Mouse (Mus musculus) lung, postnatal 0 days (tissue): ENCODE measurements around the gene Ccn6. TPM values are rescaled to one million over a fixed set of nuclear protein-coding genes. Genes with fewer than 3 reads are reported as not detected.

Experiments used
- ATAC-seq: fragments of 200-750 bp; cut with Nextera tagmentation; 2 replicates; pipeline ENCODE4 v1.8.0; 2017; ENCODE audit warnings: moderate library complexity
- DNase-seq: peaks from one replicate; pipeline ENCODE4 v3.0.0-alpha.2; 2016; ENCODE audit warnings: low spot score
- H3K27ac ChIP-seq: fragments of 300-500 bp; sonication (generic); 2 replicates; pipeline ENCODE4 v1.5.1; 2014; ENCODE audit warnings: antibody characterized with exemption, mild to moderate bottlenecking, low read length, mixed read lengths
- H3K27me3 ChIP-seq: fragments of 300-500 bp; sonication (generic); replicated peaks from 2 replicates; pipeline ENCODE4 v1.6.1; 2014; ENCODE audit warnings: low read length, mixed read lengths; ENCODE audit not compliant: insufficient read depth
- H3K36me3 ChIP-seq: fragments of 300-500 bp; sonication (generic); 2 replicates; pipeline ENCODE4 v1.6.1; 2014; ENCODE audit warnings: low read length, mixed read lengths; ENCODE audit not compliant: insufficient read depth
- H3K4me1 ChIP-seq: fragments of 300-500 bp; sonication (generic); 2 replicates; pipeline ENCODE4 v1.6.1; 2014; ENCODE audit warnings: antibody characterized with exemption, low read depth, low read length, mixed read lengths; ENCODE audit not compliant: insufficient read depth
- H3K4me2 ChIP-seq: fragments of 300-500 bp; sonication (generic); replicated peaks from 2 replicates; pipeline ENCODE4 v1.6.1; 2014; ENCODE audit warnings: low read depth, mild to moderate bottlenecking, low read length, moderate library complexity, mixed read lengths
- H3K4me3 ChIP-seq: fragments of 300-500 bp; sonication (generic); 2 replicates; pipeline ENCODE4 v1.5.1; 2014; ENCODE audit warnings: low read depth, low read length
- H3K9ac ChIP-seq: fragments of 300-500 bp; sonication (generic); replicated peaks from 2 replicates; pipeline ENCODE4 v1.6.1; 2014; ENCODE audit warnings: low read depth, mild to moderate bottlenecking
- H3K9me3 ChIP-seq: fragments of 300-500 bp; sonication (generic); 2 replicates; pipeline ENCODE4 v1.6.1; 2016; ENCODE audit warnings: low read length, mixed read lengths
- CTCF ChIP-seq: IDR thresholded peaks from 2 replicates; pipeline ENCODE4 v1.5.1; 2016; ENCODE audit warnings: antibody characterized with exemption, mild to moderate bottlenecking
- EP300 ChIP-seq: IDR thresholded peaks from 2 replicates; pipeline ENCODE4 v1.6.1; 2016; ENCODE audit warnings: antibody characterized with exemption, mild to moderate bottlenecking, control low read depth
- WGBS: fragments of 180-500 bp; shearing (Covaris S2); extraction: QIAGEN DNeasy Blood & Tissue Kit; methylation state at CpG from one replicate; pipeline ENCODE4 v1.1.7; 2014; 5-methylcytosine and 5-hydroxymethylcytosine counted together
- polyA plus RNA-seq: library from polyadenylated mRNA; unstranded; fragments of >200 nt; fragmentation: Nextera tagmentation; extraction: Ambion mirVana; gene quantifications from 2 replicates; pipeline ENCODE4 v1.2.1, GENCODE M21; 2015

Gene Ccn6
- polyA plus RNA-seq, 1 experiment from 2014 or later, result not detected

GRCm38 (mm10) chr10:39192673-39193072, 29.1 kb upstream of the Ccn6 start:
- no peaks in the 10 kb centered on the region for H3K4me1 ChIP-seq
- no peak overlapping the region for H3K4me3 ChIP-seq
- TF ChIP-seq CTCF, result no peak
- no peak overlapping the region for H3K27ac ChIP-seq
- H3K4me2 ChIP-seq, result no peak overlapping the region
- no peaks in the 10 kb centered on the region for H3K27me3 ChIP-seq
- DNase-seq (no peak), ATAC-seq (no peak)
- H3K9me3 ChIP-seq, result no peaks in the 10 kb centered on the region
- 86% methylated on average over 3 of the region's 3 CpGs for WGBS
- no peak overlapping the region for H3K9ac ChIP-seq
- H3K36me3 ChIP-seq, result no peaks in the 10 kb centered on the region

- no peak overlapping the region for H3K27ac ChIP-seq
- no peaks in the 10 kb centered on the region for H3K27me3 ChIP-seq
- 51% methylated on average over 4 of the region's 4 CpGs for WGBS
- no peak overlapping the region for H3K4me2 ChIP-seq
- H3K9ac ChIP-seq, result no peak overlapping the region
- ATAC-seq (peak; percentile 57), DNase-seq (peak; percentile 31)
- H3K4me3 ChIP-seq, result no peak overlapping the region
- TF ChIP-seq EP300, result no peak
- no peak for TF ChIP-seq CTCF
- no peaks in the 10 kb centered on the region for H3K9me3 ChIP-seq
- no peaks in the 10 kb centered on the region for H3K4me1 ChIP-seq
- no peaks in the 10 kb centered on the region for H3K36me3 ChIP-seq
These were observed 21.9 kb upstream of the Ccn6 start for GRCm38 (mm10) chr10:39185545-39185906.

GRCm38 (mm10) chr10:39184864-39185544, 21.4 kb upstream of the Ccn6 start:
- Histone ChIP-seq H3K4me2 (no peak overlapping the region), H3K36me3 (no peaks in the 10 kb centered on the region), H3K9ac (no peak overlapping the region), H3K27me3 (no peaks in the 10 kb centered on the region), H3K27ac (no peak overlapping the region), H3K4me1 (no peaks in the 10 kb centered on the region), H3K4me3 (no peak overlapping the region), H3K9me3 (no peaks in the 10 kb centered on the region)
- WGBS, result 60% methylated on average over 8 of the region's 8 CpGs
- ATAC-seq (0 out of 2 replicates have a peak, but pooled peaks have one; percentile 6), DNase-seq (peak; percentile 4)
- TF ChIP-seq EP300 (no peak), CTCF (no peak)

- no peak for TF ChIP-seq CTCF
- peak; percentile 89 for TF ChIP-seq EP300
- Histone ChIP-seq H3K27me3 (no peaks in the 10 kb centered on the region), H3K9me3 (no peaks in the 10 kb centered on the region), H3K27ac (no peak overlapping the region), H3K36me3 (no peaks in the 10 kb centered on the region), H3K4me3 (no peak overlapping the region), H3K4me1 (peaks cover 7% of the 10 kb centered on the region), H3K4me2 (no peak overlapping the region), H3K9ac (no peak overlapping the region)
- 52% methylated on average over 5 of the region's 5 CpGs for WGBS
- ATAC-seq (peak; percentile 74), DNase-seq (peak; percentile 52)
These were observed 13.4 kb upstream of the Ccn6 start for GRCm38 (mm10) chr10:39176981-39177380.

GRCm38 (mm10) chr10:39173077-39173476, 9.5 kb upstream of the Ccn6 start:
- Histone ChIP-seq H3K4me3 (peak overlapping the region; percentile 14; the same call in 1 of the 2 replicates), H3K36me3 (no peaks in the 10 kb centered on the region), H3K27me3 (no peaks in the 10 kb centered on the region), H3K4me2 (peak overlapping the region; percentile 42), H3K27ac (peak overlapping the region; percentile 43), H3K9ac (no peak overlapping the region), H3K4me1 (peaks cover 15% of the 10 kb centered on the region), H3K9me3 (no peaks in the 10 kb centered on the region)
- TF ChIP-seq EP300 (peak; percentile 26; the same call in 1 of the 2 replicates), CTCF (no peak)
- WGBS, result 8% methylated on average over 13 of the region's 13 CpGs
- ATAC-seq, result peak; percentile 6; the same call in 1 of the 2 replicates
- DNase-seq, result peak; percentile 80

- H3K4me2 ChIP-seq, result peak overlapping the region; percentile 72
- no peaks in the 10 kb centered on the region for H3K27me3 ChIP-seq
- H3K27ac ChIP-seq, result peak overlapping the region; percentile 43
- DNase-seq, result peak; percentile 17
- no peak overlapping the region for H3K4me3 ChIP-seq
- peaks cover 15% of the 10 kb centered on the region for H3K4me1 ChIP-seq
- ATAC-seq, result no peak
- H3K9me3 ChIP-seq, result no peaks in the 10 kb centered on the region
- H3K36me3 ChIP-seq, result no peaks in the 10 kb centered on the region
- WGBS, result 55% methylated on average over 6 of the region's 6 CpGs
- H3K9ac ChIP-seq, result no peak overlapping the region
- TF ChIP-seq CTCF, result no peak
- no peak for TF ChIP-seq EP300
These were observed 8.9 kb upstream of the Ccn6 start for GRCm38 (mm10) chr10:39172540-39172931.
